Mouse (Mus musculus) limb, embryonic 10.5 days (tissue): Measurements from ENCODE around the gene Agpat1. TPM values are rescaled to one million over a fixed set of nuclear protein-coding genes. Genes with fewer than 3 reads are reported as not detected.

Source experiments
- DNase-seq: peaks from one replicate; pipeline ENCODE4 v3.0.0-alpha.2; 2017; ENCODE audit warnings: low spot score
- H3K27ac ChIP-seq: fragments of 300-500 bp; sonication (generic); 2 replicates; pipeline ENCODE4 v1.5.1; 2016; ENCODE audit warnings: mild to moderate bottlenecking
- H3K27me3 ChIP-seq: fragments of 300-500 bp; sonication (generic); 2 replicates; pipeline ENCODE4 v1.6.1; 2016; ENCODE audit warnings: low read depth, mild to moderate bottlenecking; ENCODE audit not compliant: poor library complexity, severe bottlenecking
- H3K36me3 ChIP-seq: fragments of 300-500 bp; sonication (generic); 2 replicates; pipeline ENCODE4 v1.6.1; 2016; ENCODE audit warnings: mild to moderate bottlenecking, moderate library complexity
- H3K4me1 ChIP-seq: fragments of 300-500 bp; sonication (generic); 2 replicates; pipeline ENCODE4 v1.6.1; 2016
- H3K4me3 ChIP-seq: fragments of 300-500 bp; sonication (generic); 2 replicates; pipeline ENCODE4 v1.5.1; 2016; ENCODE audit warnings: mild to moderate bottlenecking, moderate library complexity
- H3K9me3 ChIP-seq: fragments of 300-500 bp; sonication (generic); replicated peaks from 2 replicates; pipeline ENCODE4 v1.6.1; 2016; ENCODE audit warnings: mild to moderate bottlenecking
- WGBS: fragments of 180-500 bp; shearing (Covaris S2); methylation state at CpG from one replicate; pipeline ENCODE4 v1.1.7; 2016; 5-methylcytosine and 5-hydroxymethylcytosine counted together
- polyA plus RNA-seq: library from polyadenylated mRNA; unstranded; fragments of >200 nt; fragmentation: Nextera tagmentation; extraction: Ambion mirVana; gene quantifications from 2 replicates; pipeline ENCODE4 v1.2.1, GENCODE M21; 2016

Agpat1 gene
- polyA plus RNA-seq, 1 experiment from 2014 or later, result 51.0 TPM

GRCm38 (mm10) chr17:34646906-34647787 lies 43.1 kb downstream of the Agpat1 start, which contains the start of gene Atf6b:
Gene Atf6b (plus strand): TSS chr17:34647146.
- no peaks in the 10 kb centered on the region for H3K9me3 ChIP-seq
- peak; percentile 93 for DNase-seq
- peak within 1 kb of the TSS; percentile 88 for H3K4me3 ChIP-seq
- 1% methylated on average over 66 of the region's 66 CpGs for WGBS
- peaks cover 31% of the 10 kb centered on the region for H3K4me1 ChIP-seq
- no peaks in the 10 kb centered on the region for H3K27me3 ChIP-seq
- peaks cover 48% of the 10 kb centered on the region for H3K36me3 ChIP-seq
- peak within 1 kb of the TSS; percentile 91 for H3K27ac ChIP-seq

GRCm38 (mm10) chr17:34648141-34648890 lies 44.3 kb downstream of the Agpat1 start:
- no peak for DNase-seq
- H3K9me3 ChIP-seq, result no peaks in the 10 kb centered on the region
- H3K36me3 ChIP-seq, result peaks cover 60% of the 10 kb centered on the region
- no peaks in the 10 kb centered on the region for H3K27me3 ChIP-seq
- WGBS, result 86% methylated on average over 16 of the region's 16 CpGs
- H3K27ac ChIP-seq, result no peak overlapping the region
- H3K4me3 ChIP-seq, result peak overlapping the region; percentile 88
- peaks cover 31% of the 10 kb centered on the region for H3K4me1 ChIP-seq

- 92% methylated on average over 18 of the region's 18 CpGs for WGBS
- Histone ChIP-seq H3K9me3 (no peaks in the 10 kb centered on the region), H3K27me3 (no peaks in the 10 kb centered on the region), H3K36me3 (peaks cover 70% of the 10 kb centered on the region), H3K4me3 (no peak overlapping the region), H3K4me1 (peaks cover 31% of the 10 kb centered on the region), H3K27ac (no peak overlapping the region)
- DNase-seq, result no peak
Measured at GRCm38 (mm10) chr17:34649106-34649864, 45.2 kb downstream of the Agpat1 start.

- WGBS, result 96% methylated on average over 14 of the region's 14 CpGs
- no peak for DNase-seq
- no peaks in the 10 kb centered on the region for H3K27me3 ChIP-seq
- 0 out of 2 replicates have a peak overlapping the region, but pooled peaks have one; percentile 3 for H3K4me3 ChIP-seq
- H3K27ac ChIP-seq, result no peak overlapping the region
- H3K36me3 ChIP-seq, result peaks cover 78% of the 10 kb centered on the region
- peaks cover 28% of the 10 kb centered on the region for H3K4me1 ChIP-seq
- no peaks in the 10 kb centered on the region for H3K9me3 ChIP-seq
Measured at GRCm38 (mm10) chr17:34650781-34651180, 46.7 kb downstream of the Agpat1 start.

GRCm38 (mm10) chr17:34651507-34652221 lies 47.6 kb downstream of the Agpat1 start:
- Histone ChIP-seq H3K4me3 (no peak overlapping the region), H3K27me3 (no peaks in the 10 kb centered on the region), H3K27ac (no peak overlapping the region), H3K4me1 (peaks cover 29% of the 10 kb centered on the region), H3K9me3 (no peaks in the 10 kb centered on the region), H3K36me3 (peaks cover 75% of the 10 kb centered on the region)
- DNase-seq, result no peak
- 54% methylated on average over 19 of the region's 19 CpGs for WGBS

GRCm38 (mm10) chr17:34652546-34652945 lies 48.5 kb downstream of the Agpat1 start:
- Histone ChIP-seq H3K4me1 (peaks cover 37% of the 10 kb centered on the region), H3K27me3 (no peaks in the 10 kb centered on the region), H3K36me3 (peaks cover 75% of the 10 kb centered on the region), H3K9me3 (no peaks in the 10 kb centered on the region), H3K27ac (no peak overlapping the region), H3K4me3 (no peak overlapping the region)
- 93% methylated on average over 10 of the region's 10 CpGs for WGBS
- DNase-seq, result no peak

- WGBS, result 90% methylated on average over 8 of the region's 8 CpGs
- H3K4me1 ChIP-seq, result peaks cover 34% of the 10 kb centered on the region
- H3K27ac ChIP-seq, result no peak overlapping the region
- H3K9me3 ChIP-seq, result no peaks in the 10 kb centered on the region
- H3K27me3 ChIP-seq, result no peaks in the 10 kb centered on the region
- DNase-seq, result no peak
- no peak overlapping the region for H3K4me3 ChIP-seq
- peaks cover 75% of the 10 kb centered on the region for H3K36me3 ChIP-seq
Measured at GRCm38 (mm10) chr17:34652985-34653384, 48.9 kb downstream of the Agpat1 start.

- Histone ChIP-seq H3K9me3 (no peaks in the 10 kb centered on the region), H3K4me3 (no peak overlapping the region), H3K36me3 (peaks cover 71% of the 10 kb centered on the region), H3K27ac (no peak overlapping the region), H3K27me3 (peaks cover 4% of the 10 kb centered on the region; the same call in 1 of the 2 replicates), H3K4me1 (peaks cover 26% of the 10 kb centered on the region)
- 68% methylated on average over 9 of the region's 9 CpGs for WGBS
- DNase-seq, result peak; percentile 75
Measured at GRCm38 (mm10) chr17:34653746-34654285, 49.8 kb downstream of the Agpat1 start.

GRCm38 (mm10) chr17:34654392-34654791 lies 50.3 kb downstream of the Agpat1 start:
- DNase-seq, result no peak
- Histone ChIP-seq H3K27ac (no peak overlapping the region), H3K4me3 (no peak overlapping the region), H3K36me3 (peaks cover 65% of the 10 kb centered on the region), H3K9me3 (no peaks in the 10 kb centered on the region), H3K4me1 (peaks cover 25% of the 10 kb centered on the region), H3K27me3 (peaks cover 10% of the 10 kb centered on the region)
- 95% methylated on average over 13 of the region's 13 CpGs for WGBS

- H3K9me3 ChIP-seq, result no peaks in the 10 kb centered on the region
- H3K36me3 ChIP-seq, result peaks cover 58% of the 10 kb centered on the region
- peaks cover 25% of the 10 kb centered on the region for H3K4me1 ChIP-seq
- 84% methylated on average over 7 of the region's 7 CpGs for WGBS
- no peak for DNase-seq
- H3K4me3 ChIP-seq, result no peak overlapping the region; the same call in 1 of the 2 replicates
- peaks cover 18% of the 10 kb centered on the region for H3K27me3 ChIP-seq
- H3K27ac ChIP-seq, result no peak overlapping the region
Measured at GRCm38 (mm10) chr17:34655160-34655559, 51.1 kb downstream of the Agpat1 start.

- Histone ChIP-seq H3K27me3 (peaks cover 22% of the 10 kb centered on the region), H3K4me3 (no peak overlapping the region), H3K27ac (no peak overlapping the region), H3K4me1 (peaks cover 29% of the 10 kb centered on the region), H3K9me3 (no peaks in the 10 kb centered on the region), H3K36me3 (peaks cover 53% of the 10 kb centered on the region)
- no peak for DNase-seq
- 72% methylated on average over 4 of the region's 4 CpGs for WGBS
Measured at GRCm38 (mm10) chr17:34655581-34655991, 51.5 kb downstream of the Agpat1 start.

- H3K27ac ChIP-seq, result peak overlapping the region; percentile 36; the same call in 1 of the 2 replicates
- no peak for DNase-seq
- H3K4me1 ChIP-seq, result peaks cover 40% of the 10 kb centered on the region
- no peaks in the 10 kb centered on the region for H3K9me3 ChIP-seq
- peaks cover 33% of the 10 kb centered on the region for H3K27me3 ChIP-seq
- 73% methylated on average over 8 of the region's 8 CpGs for WGBS
- H3K36me3 ChIP-seq, result peaks cover 43% of the 10 kb centered on the region
- H3K4me3 ChIP-seq, result no peak overlapping the region
Measured at GRCm38 (mm10) chr17:34656666-34657065, 52.6 kb downstream of the Agpat1 start.
